Mouse (Mus musculus) kidney, postnatal 0 days (tissue): Measurements from ENCODE around the gene Plcb3. TPM values are rescaled to one million over a fixed set of nuclear protein-coding genes. Genes with fewer than 3 reads are reported as not detected.
A peak's percentile ranks its signal among the peaks of the same experiment; 100 is the strongest.

Experiments
- ATAC-seq: fragments of 200-750 bp; cut with Nextera tagmentation; replicated peaks from 2 replicates; pipeline ENCODE4 v1.8.0; 2017; ENCODE audit warnings: low read depth, moderate number of reproducible peaks, moderate TSS enrichment, moderate library complexity; ENCODE audit not compliant: low FRiP score
- DNase-seq: peaks from one replicate; pipeline ENCODE4 v3.0.0-alpha.2; 2016; ENCODE audit warnings: low spot score
- H3K27ac ChIP-seq: fragments of 300-500 bp; sonication (generic); 2 replicates; pipeline ENCODE4 v1.5.1; 2014; ENCODE audit warnings: mild to moderate bottlenecking
- H3K27me3 ChIP-seq: fragments of 300-500 bp; sonication (generic); 2 replicates; pipeline ENCODE4 v1.6.1; 2014; ENCODE audit warnings: low read length, mixed read lengths; ENCODE audit not compliant: insufficient read depth
- H3K36me3 ChIP-seq: fragments of 300-500 bp; sonication (generic); 2 replicates; pipeline ENCODE4 v1.6.1; 2014; ENCODE audit warnings: low read length, mixed read lengths; ENCODE audit not compliant: insufficient read depth
- H3K4me1 ChIP-seq: fragments of 300-500 bp; sonication (generic); replicated peaks from 2 replicates; pipeline ENCODE4 v1.6.1; 2014; ENCODE audit warnings: antibody characterized with exemption, low read length, mixed read lengths; ENCODE audit not compliant: insufficient read depth
- H3K4me2 ChIP-seq: fragments of 300-500 bp; sonication (generic); 2 replicates; pipeline ENCODE4 v1.6.1; 2014; ENCODE audit warnings: mild to moderate bottlenecking, low read length, moderate library complexity, mixed read lengths
- H3K4me3 ChIP-seq: fragments of 300-500 bp; sonication (generic); replicated peaks from 2 replicates; pipeline ENCODE4 v1.5.1; 2014; ENCODE audit warnings: low read depth, low read length
- H3K9ac ChIP-seq: fragments of 300-500 bp; sonication (generic); 2 replicates; pipeline ENCODE4 v1.6.1; 2014; ENCODE audit warnings: low read depth, low read length
- H3K9me3 ChIP-seq: fragments of 300-500 bp; sonication (generic); replicated peaks from 2 replicates; pipeline ENCODE4 v1.6.1; 2016; ENCODE audit warnings: low read length, inconsistent platforms, mixed read lengths
- CTCF ChIP-seq: IDR thresholded peaks from 2 replicates; pipeline ENCODE4 v1.5.1; 2016; ENCODE audit warnings: antibody characterized with exemption, low read depth, mild to moderate bottlenecking, moderate library complexity
- WGBS: fragments of 180-500 bp; shearing (Covaris S2); extraction: QIAGEN DNeasy Blood & Tissue Kit; methylation state at CpG from one replicate; pipeline ENCODE4 v1.1.7; 2014; 5-methylcytosine and 5-hydroxymethylcytosine counted together
- polyA plus RNA-seq: library from polyadenylated mRNA; unstranded; fragments of >200 nt; fragmentation: Nextera tagmentation; extraction: Ambion mirVana; gene quantifications from 2 replicates; pipeline ENCODE4 v1.2.1, GENCODE M21; 2015

The Plcb3 gene
- polyA plus RNA-seq, 1 experiment from 2014 or later, result 24.6 TPM

- 41% methylated on average over 4 of the region's 4 CpGs for WGBS
- no peak overlapping the region for H3K27ac ChIP-seq
- peaks cover 10% of the 10 kb centered on the region; the same call in 1 of the 2 replicates for H3K4me1 ChIP-seq
- H3K9me3 ChIP-seq, result no peaks in the 10 kb centered on the region
- DNase-seq (no peak), ATAC-seq (no peak)
- H3K4me2 ChIP-seq, result peak overlapping the region; percentile 84; the same call in 1 of the 2 replicates
- H3K36me3 ChIP-seq, result no peaks in the 10 kb centered on the region
- H3K27me3 ChIP-seq, result peaks cover 25% of the 10 kb centered on the region
- no peak for TF ChIP-seq CTCF
- H3K9ac ChIP-seq, result no peak overlapping the region
- H3K4me3 ChIP-seq, result peak overlapping the region; percentile 38; the same call in 1 of the 2 replicates
Observed at GRCm38 (mm10) chr19:6933102-6933435, 43.2 kb downstream of the Plcb3 start.

GRCm38 (mm10) chr19:6932018-6932417 lies 44.3 kb downstream of the Plcb3 start:
- Histone ChIP-seq H3K9ac (no peak overlapping the region), H3K27me3 (peaks cover 32% of the 10 kb centered on the region), H3K36me3 (no peaks in the 10 kb centered on the region), H3K4me3 (no peak overlapping the region), H3K9me3 (no peaks in the 10 kb centered on the region), H3K27ac (no peak overlapping the region), H3K4me2 (no peak overlapping the region), H3K4me1 (peaks cover 10% of the 10 kb centered on the region; the same call in 1 of the 2 replicates)
- WGBS, result 74% methylated on average over 1 of the region's 1 CpGs
- DNase-seq, result no peak
- TF ChIP-seq CTCF, result no peak
- no peak for ATAC-seq

- no peak overlapping the region for H3K9ac ChIP-seq
- ATAC-seq (no peak), DNase-seq (no peak)
- H3K4me1 ChIP-seq, result peaks cover 10% of the 10 kb centered on the region; the same call in 1 of the 2 replicates
- no peak for TF ChIP-seq CTCF
- no peaks in the 10 kb centered on the region for H3K36me3 ChIP-seq
- H3K27me3 ChIP-seq, result peaks cover 40% of the 10 kb centered on the region
- no peak overlapping the region for H3K4me3 ChIP-seq
- no peaks in the 10 kb centered on the region for H3K9me3 ChIP-seq
- H3K4me2 ChIP-seq, result no peak overlapping the region
- H3K27ac ChIP-seq, result no peak overlapping the region
- no CpG with 5 or more reads among the region's 2 CpGs for WGBS
Observed at GRCm38 (mm10) chr19:6931002-6931401, 45.3 kb downstream of the Plcb3 start.

- 19% methylated on average over 9 of the region's 9 CpGs for WGBS
Observed at GRCm38 (mm10) chr19:6928080-6928479, 48.2 kb downstream of the Plcb3 start.

GRCm38 (mm10) chr19:6926559-6927255 lies 49.6 kb downstream of the Plcb3 start:
- Histone ChIP-seq H3K9ac (no peak overlapping the region), H3K4me1 (peaks cover 6% of the 10 kb centered on the region; the same call in 1 of the 2 replicates), H3K27ac (no peak overlapping the region), H3K36me3 (no peaks in the 10 kb centered on the region), H3K4me2 (0 out of 2 replicates have a peak overlapping the region, but pooled peaks have one; percentile 0), H3K4me3 (no peak overlapping the region), H3K27me3 (peaks cover 33% of the 10 kb centered on the region), H3K9me3 (no peaks in the 10 kb centered on the region)
- no peak for TF ChIP-seq CTCF
- ATAC-seq, result no peak
- DNase-seq, result no peak
- 16% methylated on average over 26 of the region's 26 CpGs for WGBS

More at GRCm38 (mm10) chr19:6928080-6928479, 48.2 kb downstream of the Plcb3 start:
- Histone ChIP-seq H3K36me3 (no peaks in the 10 kb centered on the region), H3K4me2 (no peak overlapping the region), H3K4me3 (no peak overlapping the region), H3K27me3 (peaks cover 36% of the 10 kb centered on the region), H3K27ac (no peak overlapping the region), H3K4me1 (no peaks in the 10 kb centered on the region), H3K9me3 (no peaks in the 10 kb centered on the region), H3K9ac (no peak overlapping the region)
- DNase-seq, result no peak
- ATAC-seq, result no peak
- TF ChIP-seq CTCF, result no peak

GRCm38 (mm10) chr19:6925611-6926329 lies 50.5 kb downstream of the Plcb3 start:
- H3K36me3 ChIP-seq, result no peaks in the 10 kb centered on the region
- no peak overlapping the region for H3K27ac ChIP-seq
- H3K4me2 ChIP-seq, result peak overlapping the region; percentile 44
- H3K4me3 ChIP-seq, result peak overlapping the region; percentile 1; the same call in 1 of the 2 replicates
- H3K9me3 ChIP-seq, result no peaks in the 10 kb centered on the region
- H3K4me1 ChIP-seq, result peaks cover 6% of the 10 kb centered on the region
- TF ChIP-seq CTCF, result no peak
- DNase-seq (no peak), ATAC-seq (no peak)
- WGBS, result 18% methylated on average over 37 of the region's 40 CpGs
- H3K9ac ChIP-seq, result no peak overlapping the region
- peaks cover 30% of the 10 kb centered on the region for H3K27me3 ChIP-seq
